Mouse (Mus musculus) intestine, postnatal 0 days (tissue): ENCODE measurements around the gene Agk. TPM values are rescaled to one million over a fixed set of nuclear protein-coding genes. Genes with fewer than 3 reads are reported as not detected.

Experiments
- ATAC-seq: fragments of 200-750 bp; cut with Nextera tagmentation; 2 replicates; pipeline ENCODE4 v1.8.0; 2017; ENCODE audit warnings: mild to moderate bottlenecking, moderate TSS enrichment, moderate library complexity
- H3K27ac ChIP-seq: fragments of 300-500 bp; sonication (generic); 2 replicates; pipeline ENCODE4 v1.5.1; 2014; ENCODE audit warnings: mild to moderate bottlenecking, low read depth, low read length, moderate library complexity
- H3K27me3 ChIP-seq: fragments of 300-500 bp; sonication (generic); replicated peaks from 2 replicates; pipeline ENCODE4 v1.6.1; 2014; ENCODE audit warnings: low read length, mixed read lengths; ENCODE audit not compliant: control insufficient read depth, insufficient read depth
- H3K36me3 ChIP-seq: fragments of 300-500 bp; sonication (generic); 2 replicates; pipeline ENCODE4 v1.6.1; 2014; ENCODE audit warnings: mild to moderate bottlenecking, moderate library complexity; ENCODE audit not compliant: control insufficient read depth, insufficient read depth
- H3K4me1 ChIP-seq: fragments of 300-500 bp; sonication (generic); replicated peaks from 2 replicates; pipeline ENCODE4 v1.6.1; 2014; ENCODE audit warnings: antibody characterized with exemption, low read length, mixed read lengths; ENCODE audit not compliant: control insufficient read depth, insufficient read depth
- H3K4me2 ChIP-seq: fragments of 300-500 bp; sonication (generic); replicated peaks from 2 replicates; pipeline ENCODE4 v1.6.1; 2014; ENCODE audit warnings: low read depth, mild to moderate bottlenecking, moderate library complexity
- H3K4me3 ChIP-seq: fragments of 300-500 bp; sonication (generic); 2 replicates; pipeline ENCODE4 v1.5.1; 2014; ENCODE audit warnings: low read depth, low read length
- H3K9ac ChIP-seq: fragments of 300-500 bp; sonication (generic); 2 replicates; pipeline ENCODE4 v1.6.1; 2014; ENCODE audit warnings: mild to moderate bottlenecking, low read depth, low read length
- H3K9me3 ChIP-seq: fragments of 300-500 bp; sonication (generic); 2 replicates; pipeline ENCODE4 v1.6.1; 2016; ENCODE audit warnings: mixed run types; ENCODE audit not compliant: control insufficient read depth
- CTCF ChIP-seq: sonication (generic); IDR thresholded peaks from 2 replicates; pipeline ENCODE4 v1.5.1; 2016; ENCODE audit warnings: low read depth, mild to moderate bottlenecking, control low read depth, antibody characterized with exemption, moderate library complexity
- WGBS: fragments of 180-500 bp; shearing (Covaris S2); extraction: QIAGEN DNeasy Blood & Tissue Kit; methylation state at CpG from one replicate; pipeline ENCODE4 v1.1.7; 2014; 5-methylcytosine and 5-hydroxymethylcytosine counted together
- polyA plus RNA-seq: library from polyadenylated mRNA; unstranded; fragments of >200 nt; fragmentation: Nextera tagmentation; extraction: Ambion mirVana; gene quantifications from 2 replicates; pipeline ENCODE4 v1.2.1, GENCODE M21; 2015

Gene Agk
- polyA plus RNA-seq, 1 experiment from 2014 or later: 10.9 TPM

GRCm38 (mm10) chr6:40418386-40418785 lies 93.4 kb downstream of the Agk start:
- Histone ChIP-seq H3K4me1 (no peaks in the 10 kb centered on the region), H3K9me3 (no peaks in the 10 kb centered on the region)
- WGBS: 94% methylated on average over 4 of the region's 4 CpGs

GRCm38 (mm10) chr6:40421099-40421498 lies 96.1 kb downstream of the Agk start:
- Histone ChIP-seq H3K4me2 (no peak overlapping the region), H3K9ac (no peak overlapping the region), H3K27ac (no peak overlapping the region), H3K4me1 (no peaks in the 10 kb centered on the region), H3K4me3 (no peak overlapping the region), H3K36me3 (no peaks in the 10 kb centered on the region; the same call in 1 of the 2 replicates), H3K9me3 (no peaks in the 10 kb centered on the region), H3K27me3 (no peaks in the 10 kb centered on the region)
- 97% methylated on average over 6 of the region's 6 CpGs for WGBS
- TF ChIP-seq CTCF: no peak
- no peak for ATAC-seq

More at GRCm38 (mm10) chr6:40418386-40418785, 93.4 kb downstream of the Agk start:
- Histone ChIP-seq H3K4me3 (no peak overlapping the region), H3K36me3 (no peaks in the 10 kb centered on the region; the same call in 1 of the 2 replicates), H3K27me3 (no peaks in the 10 kb centered on the region), H3K4me2 (no peak overlapping the region), H3K9ac (no peak overlapping the region), H3K27ac (no peak overlapping the region)
- TF ChIP-seq CTCF: no peak
- ATAC-seq: no peak

GRCm38 (mm10) chr6:40423013-40423412 lies 98.0 kb downstream of the Agk start:
- no peak for ATAC-seq
- Histone ChIP-seq H3K9me3 (no peaks in the 10 kb centered on the region), H3K9ac (no peak overlapping the region), H3K36me3 (no peaks in the 10 kb centered on the region; the same call in 1 of the 2 replicates), H3K4me1 (no peaks in the 10 kb centered on the region), H3K27me3 (no peaks in the 10 kb centered on the region), H3K4me3 (no peak overlapping the region), H3K27ac (no peak overlapping the region), H3K4me2 (no peak overlapping the region)
- TF ChIP-seq CTCF: no peak
- WGBS: 83% methylated on average over 1 of the region's 1 CpGs

- no peaks in the 10 kb centered on the region for H3K9me3 ChIP-seq
- no peak overlapping the region for H3K27ac ChIP-seq
- no peak overlapping the region for H3K4me2 ChIP-seq
- no peaks in the 10 kb centered on the region; the same call in 1 of the 2 replicates for H3K36me3 ChIP-seq
- H3K4me3 ChIP-seq: no peak overlapping the region
- TF ChIP-seq CTCF: peak; percentile 79
- 67% methylated on average over 1 of the region's 1 CpGs for WGBS
- ATAC-seq: no peak
- no peak overlapping the region for H3K9ac ChIP-seq
- no peaks in the 10 kb centered on the region for H3K27me3 ChIP-seq
- no peaks in the 10 kb centered on the region for H3K4me1 ChIP-seq
These were observed 98.8 kb downstream of the Agk start for GRCm38 (mm10) chr6:40423774-40424173.

- Histone ChIP-seq H3K27ac (no peak overlapping the region), H3K4me1 (0 out of 2 replicates have a peak, but pooled peaks cover 2% of the 10 kb centered on the region), H3K9ac (no peak overlapping the region), H3K36me3 (no peaks in the 10 kb centered on the region), H3K4me2 (no peak overlapping the region), H3K27me3 (no peaks in the 10 kb centered on the region), H3K4me3 (no peak overlapping the region), H3K9me3 (no peaks in the 10 kb centered on the region)
- 72% methylated on average over 7 of the region's 7 CpGs for WGBS
- ATAC-seq: no peak
- TF ChIP-seq CTCF: no peak
These were observed 102.5 kb downstream of the Agk start for GRCm38 (mm10) chr6:40427441-40427840.

- Histone ChIP-seq H3K36me3 (no peaks in the 10 kb centered on the region), H3K4me3 (no peak overlapping the region), H3K4me1 (0 out of 2 replicates have a peak, but pooled peaks cover 2% of the 10 kb centered on the region), H3K9ac (no peak overlapping the region), H3K27me3 (no peaks in the 10 kb centered on the region), H3K9me3 (no peaks in the 10 kb centered on the region), H3K4me2 (no peak overlapping the region), H3K27ac (no peak overlapping the region)
- TF ChIP-seq CTCF: no peak
- no peak for ATAC-seq
- WGBS: 59% methylated on average over 3 of the region's 3 CpGs
These were observed 103.7 kb downstream of the Agk start for GRCm38 (mm10) chr6:40428696-40429095.

- TF ChIP-seq CTCF: no peak
- no peak overlapping the region for H3K27ac ChIP-seq
- no peak for ATAC-seq
- H3K27me3 ChIP-seq: no peaks in the 10 kb centered on the region
- no peak overlapping the region for H3K9ac ChIP-seq
- 62% methylated on average over 4 of the region's 4 CpGs for WGBS
- 0 out of 2 replicates have a peak, but pooled peaks cover 2% of the 10 kb centered on the region for H3K4me1 ChIP-seq
- no peak overlapping the region for H3K4me2 ChIP-seq
- H3K36me3 ChIP-seq: no peaks in the 10 kb centered on the region
- H3K4me3 ChIP-seq: no peak overlapping the region
- H3K9me3 ChIP-seq: no peaks in the 10 kb centered on the region
These were observed 104.6 kb downstream of the Agk start for GRCm38 (mm10) chr6:40429521-40429931.
